Mouse (Mus musculus) midbrain, embryonic 16.5 days (tissue): ENCODE measurements around the gene Rffl. TPM values are rescaled to one million over a fixed set of nuclear protein-coding genes. Genes with fewer than 3 reads are reported as not detected.

Source experiments
- ATAC-seq: fragments of 200-750 bp; cut with Nextera tagmentation; 2 replicates; pipeline ENCODE4 v1.8.0; 2017; ENCODE audit warnings: moderate TSS enrichment
- H3K27ac ChIP-seq: fragments of 300-500 bp; sonication (generic); 2 replicates; pipeline ENCODE4 v1.5.1; 2014; ENCODE audit warnings: mild to moderate bottlenecking, low read length, mixed read lengths
- H3K27me3 ChIP-seq: fragments of 300-500 bp; sonication (generic); 2 replicates; pipeline ENCODE4 v1.6.1; 2014; ENCODE audit warnings: low read depth, low read length, mixed read lengths; ENCODE audit not compliant: control insufficient read depth, insufficient read depth
- H3K36me3 ChIP-seq: fragments of 300-500 bp; sonication (generic); 2 replicates; pipeline ENCODE4 v1.6.1; 2014; ENCODE audit warnings: mild to moderate bottlenecking, low read length, moderate library complexity, mixed read lengths; ENCODE audit not compliant: control insufficient read depth, insufficient read depth
- H3K4me1 ChIP-seq: fragments of 300-500 bp; sonication (generic); 2 replicates; pipeline ENCODE4 v1.6.1; 2014; ENCODE audit warnings: mild to moderate bottlenecking, low read length, mixed read lengths; ENCODE audit not compliant: control insufficient read depth, insufficient read depth
- H3K4me2 ChIP-seq: fragments of 300-500 bp; sonication (generic); 2 replicates; pipeline ENCODE4 v1.6.1; 2014; ENCODE audit warnings: mild to moderate bottlenecking, low read length, mixed read lengths
- H3K4me3 ChIP-seq: fragments of 300-500 bp; sonication (generic); 2 replicates; pipeline ENCODE4 v1.5.1; 2014; ENCODE audit warnings: low read depth, mild to moderate bottlenecking, low read length, moderate library complexity, mixed read lengths
- H3K9ac ChIP-seq: fragments of 300-500 bp; sonication (generic); 2 replicates; pipeline ENCODE4 v1.6.1; 2014; ENCODE audit warnings: low read depth, low read length, mixed read lengths
- H3K9me3 ChIP-seq: fragments of 300-500 bp; sonication (generic); replicated peaks from 2 replicates; pipeline ENCODE4 v1.6.1; 2014; ENCODE audit warnings: mild to moderate bottlenecking, low read length, mixed read lengths; ENCODE audit not compliant: control insufficient read depth, poor library complexity, severe bottlenecking
- WGBS: fragments of 180-500 bp; shearing (Covaris S2); extraction: QIAGEN DNeasy Blood & Tissue Kit; methylation state at CpG from one replicate; pipeline ENCODE4 v1.1.7; 2014; 5-methylcytosine and 5-hydroxymethylcytosine counted together
- polyA plus RNA-seq: library from polyadenylated mRNA; unstranded; fragments of >200 nt; fragmentation: Nextera tagmentation; extraction: Ambion mirVana; gene quantifications from 2 replicates; pipeline ENCODE4 v1.2.1, GENCODE M21; 2015

Gene Rffl
- polyA plus RNA-seq, 1 experiment from 2014 or later, result 3.9 TPM

GRCm38 (mm10) chr11:82866850-82867564 lies 4.0 kb downstream of the Rffl start:
- 29% methylated on average over 7 of the region's 7 CpGs for WGBS
- no peaks in the 10 kb centered on the region for H3K9me3 ChIP-seq
- H3K36me3 ChIP-seq, result no peaks in the 10 kb centered on the region
- no peaks in the 10 kb centered on the region for H3K27me3 ChIP-seq
- no peak overlapping the region for H3K9ac ChIP-seq
- H3K4me2 ChIP-seq, result no peak overlapping the region
- no peak overlapping the region for H3K27ac ChIP-seq
- no peak overlapping the region for H3K4me3 ChIP-seq
- ATAC-seq, result no peak
- peaks cover 8% of the 10 kb centered on the region; the same call in 1 of the 2 replicates for H3K4me1 ChIP-seq

GRCm38 (mm10) chr11:82865957-82866356 lies 5.1 kb downstream of the Rffl start:
- H3K4me2 ChIP-seq, result no peak overlapping the region
- no peaks in the 10 kb centered on the region for H3K27me3 ChIP-seq
- H3K36me3 ChIP-seq, result no peaks in the 10 kb centered on the region
- H3K9ac ChIP-seq, result no peak overlapping the region
- H3K4me3 ChIP-seq, result no peak overlapping the region
- H3K4me1 ChIP-seq, result peaks cover 8% of the 10 kb centered on the region; the same call in 1 of the 2 replicates
- ATAC-seq, result no peak
- no peak overlapping the region for H3K27ac ChIP-seq
- 80% methylated on average over 10 of the region's 10 CpGs for WGBS
- no peaks in the 10 kb centered on the region for H3K9me3 ChIP-seq

GRCm38 (mm10) chr11:82863488-82863931 lies 7.5 kb downstream of the Rffl start:
- H3K27ac ChIP-seq, result no peak overlapping the region
- no peaks in the 10 kb centered on the region for H3K27me3 ChIP-seq
- WGBS, result 35% methylated on average over 4 of the region's 4 CpGs
- H3K9me3 ChIP-seq, result no peaks in the 10 kb centered on the region
- no peak for ATAC-seq
- peaks cover 8% of the 10 kb centered on the region; the same call in 1 of the 2 replicates for H3K4me1 ChIP-seq
- no peak overlapping the region for H3K9ac ChIP-seq
- H3K36me3 ChIP-seq, result no peaks in the 10 kb centered on the region
- H3K4me3 ChIP-seq, result no peak overlapping the region
- no peak overlapping the region for H3K4me2 ChIP-seq

GRCm38 (mm10) chr11:82863059-82863458 lies 8.0 kb downstream of the Rffl start:
- 28% methylated on average over 2 of the region's 2 CpGs for WGBS
- no peak overlapping the region for H3K4me2 ChIP-seq
- H3K4me3 ChIP-seq, result no peak overlapping the region
- peaks cover 8% of the 10 kb centered on the region; the same call in 1 of the 2 replicates for H3K4me1 ChIP-seq
- no peak overlapping the region for H3K9ac ChIP-seq
- H3K27ac ChIP-seq, result no peak overlapping the region
- no peaks in the 10 kb centered on the region for H3K9me3 ChIP-seq
- no peak for ATAC-seq
- H3K36me3 ChIP-seq, result no peaks in the 10 kb centered on the region
- no peaks in the 10 kb centered on the region for H3K27me3 ChIP-seq

GRCm38 (mm10) chr11:82862638-82863037 lies 8.4 kb downstream of the Rffl start:
- Histone ChIP-seq H3K9me3 (no peaks in the 10 kb centered on the region), H3K27ac (no peak overlapping the region), H3K4me3 (no peak overlapping the region), H3K4me1 (peaks cover 8% of the 10 kb centered on the region; the same call in 1 of the 2 replicates), H3K36me3 (no peaks in the 10 kb centered on the region), H3K9ac (no peak overlapping the region), H3K4me2 (no peak overlapping the region), H3K27me3 (no peaks in the 10 kb centered on the region)
- ATAC-seq, result no peak
- WGBS, result 48% methylated on average over 9 of the region's 9 CpGs

GRCm38 (mm10) chr11:82861558-82861957 lies 9.5 kb downstream of the Rffl start:
- no peaks in the 10 kb centered on the region for H3K27me3 ChIP-seq
- no peak overlapping the region for H3K27ac ChIP-seq
- no peaks in the 10 kb centered on the region for H3K36me3 ChIP-seq
- WGBS, result 73% methylated on average over 8 of the region's 8 CpGs
- ATAC-seq, result no peak
- no peak overlapping the region for H3K4me2 ChIP-seq
- no peak overlapping the region for H3K4me3 ChIP-seq
- no peaks in the 10 kb centered on the region for H3K9me3 ChIP-seq
- H3K4me1 ChIP-seq, result peaks cover 8% of the 10 kb centered on the region; the same call in 1 of the 2 replicates
- H3K9ac ChIP-seq, result no peak overlapping the region

GRCm38 (mm10) chr11:82860759-82861158 lies 10.3 kb downstream of the Rffl start:
- H3K27me3 ChIP-seq, result no peaks in the 10 kb centered on the region
- H3K27ac ChIP-seq, result no peak overlapping the region
- WGBS, result 86% methylated on average over 6 of the region's 6 CpGs
- no peak overlapping the region for H3K4me3 ChIP-seq
- no peaks in the 10 kb centered on the region for H3K36me3 ChIP-seq
- ATAC-seq, result no peak
- H3K9me3 ChIP-seq, result no peaks in the 10 kb centered on the region
- no peak overlapping the region for H3K9ac ChIP-seq
- no peak overlapping the region for H3K4me2 ChIP-seq
- peaks cover 8% of the 10 kb centered on the region; the same call in 1 of the 2 replicates for H3K4me1 ChIP-seq

GRCm38 (mm10) chr11:82857307-82857848 lies 13.6 kb downstream of the Rffl start:
- peaks cover 2% of the 10 kb centered on the region; the same call in 1 of the 2 replicates for H3K4me1 ChIP-seq
- 80% methylated on average over 13 of the region's 13 CpGs for WGBS
- no peak overlapping the region for H3K9ac ChIP-seq
- H3K9me3 ChIP-seq, result no peaks in the 10 kb centered on the region
- ATAC-seq, result no peak
- H3K4me3 ChIP-seq, result no peak overlapping the region
- H3K27ac ChIP-seq, result no peak overlapping the region
- no peaks in the 10 kb centered on the region for H3K36me3 ChIP-seq
- H3K27me3 ChIP-seq, result no peaks in the 10 kb centered on the region
- no peak overlapping the region for H3K4me2 ChIP-seq

GRCm38 (mm10) chr11:82856032-82856431 lies 15.0 kb downstream of the Rffl start:
- no peak for ATAC-seq
- H3K27me3 ChIP-seq, result no peaks in the 10 kb centered on the region
- H3K4me2 ChIP-seq, result no peak overlapping the region
- H3K4me1 ChIP-seq, result no peaks in the 10 kb centered on the region
- no peaks in the 10 kb centered on the region for H3K36me3 ChIP-seq
- H3K27ac ChIP-seq, result no peak overlapping the region
- H3K4me3 ChIP-seq, result no peak overlapping the region
- WGBS, result 46% methylated on average over 10 of the region's 10 CpGs
- no peaks in the 10 kb centered on the region for H3K9me3 ChIP-seq
- no peak overlapping the region for H3K9ac ChIP-seq
